Mouse (Mus musculus) left cerebral cortex, adult 8-10 months (tissue): ENCODE results near the gene Nodal. TPM values are rescaled to one million over a fixed set of nuclear protein-coding genes. Genes with fewer than 3 reads are reported as not detected.
A peak's percentile ranks its signal among the peaks of the same experiment; 100 is the strongest.
"Not testable (repeated sequence)": the region's sequence is repeated elsewhere in the genome, so short reads cannot be mapped to it uniquely, and the experiment has no call there.

Source experiments
- DNase-seq, 2 experiments: peaks; one replicate each; pipeline ENCODE4 v3.0.0; 2022; ENCODE audit warnings: low spot score in 2 of 2
- total RNA-seq, 4 experiments: library from RNA; stranded (reverse); gene quantifications; 2 replicates each; pipeline ENCODE4 v1.2.4; 2022

The Nodal gene
- total RNA-seq, 4 experiments from 2014 or later = 0.21 to 0.30 (median 0.22) TPM

DNA sequence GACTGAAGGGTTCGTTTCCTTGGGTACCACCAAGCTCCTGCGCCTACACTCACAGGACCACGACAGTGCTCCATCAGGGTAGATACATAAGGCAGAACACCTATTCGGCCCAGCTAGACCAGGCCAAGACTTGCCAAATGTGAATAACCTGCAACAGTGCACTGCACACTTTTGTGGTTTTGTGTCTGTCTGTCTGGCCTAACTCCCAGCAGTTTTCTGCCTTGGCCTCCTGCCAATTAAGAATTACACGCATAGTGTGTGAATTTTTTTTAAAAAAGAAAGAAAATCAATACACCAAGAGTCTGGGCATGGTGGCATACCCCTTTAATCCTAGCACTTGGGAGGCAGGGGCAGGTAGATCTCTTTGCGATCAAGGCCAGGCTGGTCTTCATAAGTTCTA is 10.2 kb downstream of the Nodal start:
- DNase-seq = no peak

DNA sequence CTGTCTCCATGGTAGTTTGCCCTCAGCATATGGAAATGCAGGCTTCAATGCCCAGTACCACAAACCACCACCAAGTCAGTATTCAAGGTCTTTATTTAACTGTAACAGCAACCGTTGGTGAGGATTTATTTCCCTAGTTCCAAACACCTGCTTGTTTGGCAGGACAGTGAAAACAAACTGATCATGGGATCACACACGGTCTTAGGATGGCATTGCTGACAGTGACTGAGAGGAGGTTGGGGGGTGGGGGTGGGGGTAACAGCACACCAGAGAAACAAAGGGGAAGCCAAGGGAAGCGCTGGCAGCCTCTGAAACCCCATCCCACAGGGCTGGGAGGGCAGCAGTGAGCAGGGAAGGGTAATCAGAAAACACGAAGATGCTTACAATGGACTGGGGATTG is 10.6 kb downstream of the Nodal start:
- DNase-seq = no peak

DNA sequence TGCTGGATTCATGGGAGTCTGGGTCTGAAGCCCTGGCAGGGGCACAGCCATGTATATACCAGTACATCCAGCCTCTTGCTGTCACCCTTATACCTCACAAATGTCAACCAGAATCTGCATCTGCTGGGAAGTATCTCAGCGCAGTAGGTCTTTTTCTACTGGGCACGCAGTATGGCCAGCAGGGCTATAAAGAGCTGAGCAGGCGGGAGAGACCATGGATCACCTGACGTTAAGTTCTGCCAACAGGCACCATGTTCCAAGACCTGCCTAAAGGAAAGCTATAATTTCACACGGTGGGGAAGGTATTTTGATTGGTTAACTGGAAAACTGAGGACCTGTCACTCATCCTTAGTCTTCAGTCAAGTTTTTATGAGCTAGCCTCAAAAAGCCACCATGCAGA is 11.3 kb downstream of the Nodal start:
- no peak for DNase-seq

DNA sequence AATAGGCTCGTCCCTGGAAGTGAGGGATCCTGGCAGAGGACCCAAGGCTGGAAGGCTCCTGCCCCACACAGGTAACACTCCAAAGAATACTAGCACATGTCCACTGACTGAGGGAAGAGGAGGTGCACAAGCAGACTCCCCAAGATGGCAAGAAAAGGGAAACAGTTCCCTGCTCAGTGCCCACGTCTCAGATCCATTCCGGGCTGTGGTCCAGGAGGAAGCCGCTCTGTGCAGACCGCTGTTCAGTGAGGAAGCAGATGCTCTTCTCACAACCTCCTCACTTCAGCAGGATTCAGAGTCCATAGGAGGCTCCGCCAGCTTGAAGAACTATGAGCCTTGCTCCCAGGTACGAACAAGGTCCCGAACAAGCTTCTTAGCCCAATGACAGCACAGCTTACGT is 13.6 kb downstream of the Nodal start:
- DNase-seq = peak; percentile 32 to 81

DNA sequence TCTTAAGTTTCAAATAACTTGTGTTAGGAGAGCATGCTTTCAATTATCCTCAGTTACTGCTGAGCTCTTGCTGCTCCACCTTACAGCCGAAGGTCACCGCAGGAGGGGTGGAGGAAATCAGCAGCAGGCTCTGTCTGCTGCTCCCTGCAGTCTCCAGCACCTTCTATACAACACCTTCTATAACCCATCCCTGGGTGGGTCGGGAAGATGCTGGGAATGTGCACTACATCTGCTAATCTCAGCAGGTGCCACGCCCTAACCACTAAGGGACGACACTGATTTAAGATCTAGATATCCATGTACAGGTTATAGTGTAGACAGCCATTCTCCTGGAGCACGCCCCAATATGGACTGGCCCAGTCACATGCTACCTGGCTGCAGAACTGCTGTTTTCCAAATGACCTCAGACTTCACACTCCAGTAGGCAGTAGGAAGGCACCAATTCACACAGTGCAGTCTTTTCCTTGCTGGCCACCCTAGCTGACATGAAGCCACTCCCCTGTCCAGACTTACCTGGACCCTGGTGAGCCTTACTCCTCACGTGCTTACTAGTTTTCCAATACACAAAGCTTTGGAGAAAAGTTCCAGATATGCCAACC is 22.5 kb downstream of the Nodal start:
- DNase-seq = no peak

DNA sequence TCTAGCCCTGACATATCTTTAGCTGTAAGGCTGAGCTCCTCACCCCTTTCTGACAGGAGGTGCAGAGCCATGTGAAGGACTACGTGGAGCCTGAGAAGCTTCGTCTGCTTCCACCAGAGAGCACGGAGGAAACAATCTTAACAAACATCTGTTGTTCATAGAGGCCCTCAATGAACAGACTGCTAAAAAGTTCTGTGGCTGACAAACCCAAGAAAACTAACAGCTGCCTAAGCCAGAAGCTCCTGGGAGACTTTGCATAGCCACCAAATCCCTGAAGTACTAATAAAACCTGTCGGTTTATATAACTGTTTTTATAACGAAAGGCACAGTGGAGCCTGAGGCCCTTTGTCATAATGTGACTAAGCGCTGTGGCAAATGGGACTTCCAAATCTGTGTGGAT is 25.7 kb downstream of the Nodal start:
- no peak for DNase-seq

DNA sequence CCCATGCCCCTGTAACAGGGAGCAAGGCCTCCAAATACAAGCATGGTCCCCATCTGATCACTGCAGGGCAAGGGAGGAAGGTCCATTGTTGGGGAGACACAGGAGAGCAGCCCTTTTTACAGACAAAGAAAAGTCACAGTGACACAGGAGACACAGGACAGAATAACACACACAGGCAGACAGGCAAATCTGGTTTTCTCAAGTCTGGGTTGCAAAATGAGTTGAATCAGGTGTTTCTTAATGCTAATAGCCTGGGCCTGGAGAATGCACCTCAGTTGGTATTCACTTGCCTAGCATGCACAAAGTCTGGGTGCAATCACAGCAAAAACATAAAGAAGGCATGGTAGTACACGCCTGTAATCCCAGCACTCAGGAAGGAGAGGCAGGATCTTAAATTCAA is 26.1 kb downstream of the Nodal start:
- no peak for DNase-seq

DNA sequence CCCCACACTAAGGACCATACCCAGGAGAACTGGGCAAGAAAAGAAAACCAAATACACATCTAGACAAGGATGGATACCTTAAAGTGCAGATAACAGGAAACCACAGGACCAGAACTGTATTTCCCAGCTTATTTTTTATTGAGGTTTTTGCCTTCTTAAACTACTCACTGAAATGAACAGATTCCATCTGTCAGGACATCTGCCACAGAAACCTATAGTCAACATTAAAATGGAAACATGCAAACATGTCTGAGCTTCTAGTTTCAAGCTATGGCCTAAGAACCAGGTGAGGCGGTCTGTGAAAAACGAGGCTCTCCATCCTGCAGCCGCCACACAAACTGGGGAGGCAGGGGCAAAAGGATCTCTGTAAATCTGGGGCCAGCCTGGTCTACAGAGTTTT is 27.2 kb downstream of the Nodal start:
- DNase-seq = no peak

DNA sequence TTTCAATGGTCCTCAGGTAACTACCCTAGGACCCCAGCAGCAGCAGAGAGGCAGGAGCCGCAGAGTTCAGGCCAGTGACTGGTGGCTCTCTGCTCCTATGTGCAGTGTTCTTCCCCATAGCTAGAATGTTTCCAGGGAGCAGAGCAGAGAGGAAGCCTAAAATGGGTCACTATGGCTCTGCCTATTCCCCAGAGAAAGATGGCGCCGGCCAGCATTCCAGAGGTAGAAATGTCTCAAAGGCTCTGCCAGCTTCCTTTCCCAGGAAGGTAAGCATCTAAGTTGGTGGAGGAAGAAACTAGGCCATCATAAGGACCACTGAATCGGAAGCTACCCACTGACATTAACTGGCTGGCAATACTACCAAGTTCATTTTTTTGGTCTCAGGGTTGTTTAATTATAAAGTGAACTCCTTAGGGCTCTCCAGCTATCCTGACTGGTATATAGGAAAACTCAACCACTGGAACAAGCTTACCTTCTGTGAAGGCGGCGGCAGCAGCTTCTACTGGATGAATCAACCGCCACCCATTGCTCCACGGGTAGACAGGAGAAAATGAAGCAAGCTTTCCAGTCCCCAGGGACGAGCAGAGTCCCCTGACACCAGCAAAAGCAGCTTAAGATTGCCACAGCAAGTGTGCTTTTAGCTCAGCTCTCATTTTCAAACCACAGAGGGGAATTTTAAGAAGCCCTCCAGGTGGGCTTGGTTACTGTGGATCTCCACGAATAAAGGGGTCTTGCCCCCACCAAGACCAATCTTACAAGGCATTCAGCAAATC is 30.0 kb downstream of the Nodal start:
- no peak for DNase-seq

DNA sequence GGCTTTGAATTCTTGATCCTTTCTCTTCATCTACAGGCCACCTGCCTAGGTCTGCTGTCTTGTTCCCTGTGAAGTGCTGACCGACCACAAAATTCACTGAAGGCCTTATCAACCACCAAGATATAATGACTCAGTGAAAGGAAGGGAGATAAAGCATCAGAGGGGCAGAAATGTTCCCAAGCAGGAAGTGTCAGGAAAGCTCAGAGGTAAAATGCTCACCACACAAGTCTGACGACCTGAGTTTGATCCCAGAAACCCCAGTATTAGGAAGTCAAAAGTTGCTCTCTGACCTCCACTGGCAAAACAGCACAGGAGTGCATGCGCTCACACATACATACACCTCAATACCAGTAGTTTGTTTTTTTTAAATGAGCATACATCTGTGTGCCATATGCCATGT is 31.1 kb downstream of the Nodal start:
- DNase-seq = no peak

DNA sequence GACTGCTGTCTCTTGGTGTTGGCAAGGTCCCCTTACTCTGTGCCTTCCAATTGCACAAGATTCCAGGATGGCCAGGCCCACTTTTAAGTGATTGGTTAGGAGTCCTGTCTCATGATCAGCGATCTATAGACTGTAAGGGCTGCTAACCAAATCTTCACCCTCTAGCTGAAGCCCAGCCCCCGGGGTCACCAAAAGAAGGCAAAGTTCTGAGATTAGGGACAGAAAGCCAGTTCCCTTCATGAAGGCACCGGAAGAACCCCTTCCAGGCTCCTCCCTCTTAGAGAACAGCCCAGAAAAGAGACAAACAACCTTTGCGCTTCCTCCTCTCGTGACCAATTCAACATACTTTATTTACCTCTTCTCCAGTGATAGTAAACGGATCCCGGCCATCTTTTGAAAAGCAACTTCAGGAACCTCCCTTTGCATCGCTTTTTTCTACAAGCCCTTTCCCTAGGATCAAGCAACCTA is 33.7 kb downstream of the Nodal start:
- no peak for DNase-seq

DNA sequence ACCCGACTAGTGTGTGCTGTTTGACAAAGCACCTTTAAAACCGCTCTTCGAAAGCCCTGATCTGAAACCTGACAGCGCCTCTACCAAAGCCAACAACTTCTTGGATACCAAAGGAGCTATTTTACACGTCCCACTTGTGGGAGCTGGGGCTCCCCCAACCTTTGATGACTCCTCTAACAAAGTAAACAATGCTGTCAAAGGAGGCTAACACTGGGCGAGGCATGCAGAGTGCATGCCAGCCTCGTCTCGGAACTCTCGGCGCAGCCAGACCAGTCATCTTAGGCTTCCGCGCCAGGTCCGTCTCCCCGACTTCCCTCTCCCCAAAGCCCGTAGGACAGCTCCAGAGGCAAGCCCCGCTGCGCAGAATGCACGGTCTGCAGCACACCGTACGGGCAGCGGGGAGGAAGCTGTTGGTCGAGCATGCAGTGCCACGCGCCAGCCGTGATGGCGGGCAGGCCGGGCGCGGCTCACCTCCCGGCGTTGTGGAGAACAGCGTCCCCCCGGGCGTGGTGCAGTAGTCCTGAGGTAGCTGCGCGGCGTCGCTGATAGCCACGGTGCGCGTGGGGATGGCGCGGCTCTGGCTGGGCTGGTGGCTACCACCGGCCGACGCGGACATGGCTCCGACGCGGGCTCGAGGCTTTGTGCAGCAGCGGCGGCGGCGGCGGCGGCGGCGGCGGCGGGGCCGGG is 34.3 kb downstream of the Nodal start:
- peak; percentile 32 to 47 for DNase-seq

DNA sequence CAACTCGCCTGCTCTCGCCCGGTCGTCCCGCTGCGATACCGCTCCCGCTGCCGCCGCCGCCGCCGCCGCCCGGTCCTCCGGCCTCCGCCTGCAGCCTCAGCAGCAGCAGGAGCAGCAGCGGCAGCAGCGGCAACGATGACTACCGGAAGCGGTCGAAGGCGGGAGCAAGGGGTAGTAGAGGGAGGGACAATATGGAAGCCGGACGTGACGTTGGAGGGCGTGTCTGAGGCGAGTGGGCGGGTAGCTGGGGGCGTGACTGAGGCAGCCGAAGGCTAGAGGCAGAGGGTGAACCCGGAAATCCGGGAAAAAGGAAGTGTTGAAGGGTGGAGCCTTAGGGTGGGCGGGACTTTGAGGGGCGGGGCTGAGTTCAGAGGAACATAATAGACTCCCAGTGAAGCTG is 34.9 kb downstream of the Nodal start, which contains the start of gene Eif4ebp2:
Gene Eif4ebp2 (minus strand): TSS at position 17 of the 400 bp plus-strand sequence.
- DNase-seq = peak; percentile 95 to 98

DNA sequence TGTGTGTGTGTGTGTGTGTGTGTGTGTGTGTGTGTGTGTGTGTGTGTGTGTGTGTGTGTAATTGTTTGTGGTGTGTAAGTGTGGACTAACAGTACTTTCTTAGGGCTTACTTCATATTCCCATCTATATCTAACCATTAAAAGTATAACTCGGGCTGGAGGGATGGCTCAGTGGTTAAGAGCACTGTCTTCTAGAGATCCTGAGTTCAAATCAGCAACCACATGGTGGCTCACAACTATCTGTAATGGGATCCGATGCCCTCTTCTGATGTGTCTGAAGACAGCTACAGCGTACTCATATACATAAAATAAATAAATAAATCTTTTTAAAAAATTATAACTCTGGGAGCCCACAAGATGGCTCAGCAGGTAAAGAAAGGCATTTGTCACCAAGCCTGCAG is 35.4 kb downstream of the Nodal start:
- not testable (repeated sequence) for DNase-seq

DNA sequence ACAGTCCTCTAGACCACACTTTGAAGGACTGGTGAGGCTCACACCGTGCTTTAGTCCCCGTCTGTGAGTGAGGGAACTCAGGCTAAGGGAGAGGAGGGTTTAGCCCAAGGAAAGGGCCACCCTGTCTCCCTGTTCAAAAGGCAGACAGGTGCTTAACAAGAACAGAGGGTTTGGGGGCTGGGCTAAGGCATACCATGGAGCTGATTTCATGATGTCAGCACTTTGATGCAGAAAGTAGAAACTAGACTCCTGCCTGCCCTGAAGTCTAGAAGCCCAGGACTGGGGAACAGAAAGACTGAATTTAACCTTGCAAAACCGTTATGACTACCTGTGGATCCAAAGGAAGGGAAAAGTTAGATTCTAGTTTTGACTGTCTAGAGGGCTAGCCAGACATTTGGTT is 39.4 kb downstream of the Nodal start:
- no peak for DNase-seq

DNA sequence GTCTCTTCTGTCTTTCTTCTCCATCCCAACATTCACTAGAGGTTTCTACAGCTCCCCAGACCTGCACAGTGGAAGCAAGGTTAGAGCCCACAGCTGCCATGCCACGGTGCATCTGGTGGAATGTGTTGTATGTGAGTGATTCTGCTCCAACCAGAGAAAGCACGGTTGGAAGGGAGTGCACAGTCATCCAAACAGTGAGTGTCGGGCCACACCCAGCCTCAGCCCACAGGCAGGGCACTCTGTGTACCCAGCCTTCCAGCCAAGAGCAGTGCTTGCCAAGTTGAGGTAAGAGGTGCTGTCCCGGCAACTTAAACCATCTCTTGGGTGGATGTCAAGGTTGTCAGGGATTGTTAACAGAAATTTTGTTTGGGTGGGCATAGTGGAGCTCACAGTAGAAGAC is 47.2 kb downstream of the Nodal start:
- no peak for DNase-seq

DNA sequence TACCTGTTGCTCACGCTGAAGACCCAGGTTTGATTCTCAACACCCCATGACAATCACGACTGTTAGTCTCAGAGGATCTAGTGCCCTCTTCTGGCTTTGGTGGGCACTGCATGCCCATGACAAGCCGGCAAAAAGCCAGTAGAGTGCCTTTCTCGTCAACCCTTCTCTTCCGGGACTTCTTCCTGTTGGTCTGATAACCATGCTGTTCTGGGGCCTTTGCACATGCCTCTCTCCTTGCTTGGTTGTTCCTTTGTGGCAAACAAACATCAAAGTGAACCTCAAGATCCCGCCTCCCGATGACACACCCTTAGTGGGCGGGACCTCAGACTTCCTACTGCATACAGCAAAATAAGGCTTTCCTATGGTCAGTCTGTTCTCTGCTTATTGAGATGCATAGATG is 48.5 kb downstream of the Nodal start:
- DNase-seq = no peak

DNA sequence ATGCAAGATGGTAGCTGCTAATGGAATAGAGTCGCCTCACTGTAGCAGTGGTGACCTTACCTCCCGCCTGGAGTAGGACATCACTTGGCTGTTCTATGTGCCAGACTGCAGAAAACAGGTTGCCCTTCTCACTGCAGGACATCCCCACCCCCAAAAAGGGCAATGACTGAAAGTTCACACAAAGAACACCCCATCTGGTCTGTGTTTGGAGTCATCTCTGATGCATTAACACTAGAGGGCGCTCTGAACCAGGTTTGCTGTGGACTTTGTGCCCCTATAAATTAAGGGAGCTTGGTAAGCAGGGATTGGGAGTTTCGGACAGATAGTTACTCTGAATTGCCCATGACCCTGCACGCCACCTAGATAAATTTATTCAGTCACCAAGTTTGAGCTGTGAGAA is 49.1 kb downstream of the Nodal start:
- no peak for DNase-seq

DNA sequence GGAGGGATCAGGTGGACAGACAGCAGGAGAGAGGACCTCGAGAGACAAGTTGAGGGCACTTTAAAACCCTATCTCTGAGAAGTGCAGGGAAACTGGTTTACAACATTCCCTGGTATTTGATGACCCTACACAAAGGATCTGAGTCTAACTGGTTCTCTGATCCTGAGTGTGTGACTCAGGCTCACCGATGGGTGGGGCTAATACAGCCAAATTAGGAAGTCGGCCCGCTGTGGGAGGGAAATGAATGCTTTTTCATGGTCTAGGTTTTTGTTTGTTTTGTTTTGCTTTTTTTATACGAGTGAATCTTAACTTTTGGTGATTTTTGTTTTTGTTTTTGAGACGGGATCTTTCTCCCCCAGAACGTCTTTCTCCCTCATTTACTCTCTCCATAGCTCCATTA is 51.1 kb downstream of the Nodal start:
- no peak for DNase-seq

DNA sequence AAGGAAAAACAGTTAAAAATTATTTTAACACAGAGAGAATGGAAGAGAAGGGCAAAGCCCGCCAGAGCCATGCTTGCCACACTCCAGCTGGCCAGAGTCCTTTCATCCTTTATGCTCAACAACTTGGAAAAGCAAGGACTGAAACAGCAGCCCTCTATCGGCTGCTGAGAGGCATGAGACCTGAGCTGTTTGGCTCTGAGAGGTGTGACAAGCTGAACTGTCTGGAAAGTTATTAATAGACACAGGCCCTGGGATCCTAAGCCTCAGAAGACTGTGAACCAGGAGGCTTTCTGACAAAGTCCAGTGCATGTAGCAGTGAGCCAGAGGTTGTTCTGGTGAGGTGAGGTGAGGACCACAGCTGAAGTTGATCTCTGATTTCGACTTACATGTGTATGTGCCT is 55.9 kb downstream of the Nodal start:
- no peak for DNase-seq

DNA sequence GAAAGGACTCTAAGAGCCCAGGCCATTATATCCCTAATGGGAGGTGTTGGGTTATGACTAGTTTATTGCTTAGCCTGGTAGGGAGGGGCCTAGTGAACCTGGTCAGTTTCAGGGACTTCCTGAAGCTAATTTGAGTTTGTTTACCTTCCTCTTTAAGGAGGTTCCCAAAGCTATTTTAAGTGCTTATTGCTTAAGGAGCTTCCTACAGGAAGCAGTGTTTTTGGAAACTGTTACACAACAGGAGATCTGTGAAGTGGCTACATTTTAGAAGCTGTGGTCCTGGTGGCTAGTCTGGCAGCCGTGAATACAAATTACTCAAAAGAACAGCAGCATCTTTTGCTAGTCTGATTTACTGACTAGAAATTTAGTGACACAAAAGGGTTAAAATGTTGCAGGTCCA is 56.6 kb downstream of the Nodal start:
- DNase-seq = no peak
